Mouse (Mus musculus) CD4-positive, CD25-positive, alpha-beta regulatory T cell, adult 4 months (primary cell): ENCODE results near the gene Ncbp2. TPM values are rescaled to one million over a fixed set of nuclear protein-coding genes. Genes with fewer than 3 reads are reported as not detected.

Experiments used
- ATAC-seq: one replicate; pipeline ENCODE4 v1.8.0; 2017
- polyA plus RNA-seq, 2 experiments: library from polyadenylated mRNA; unstranded; fragments of 100-300 nt; shearing (Covaris generic); gene quantifications; one replicate each; pipeline ENCODE4 v1.2.1; 2017

Gene Ncbp2
- polyA plus RNA-seq, 2 experiments from 2014 or later = 35.0 to 38.4 TPM

GRCm38 (mm10) chr16:32010330-32010729, 62.0 kb downstream of the Ncbp2 start:
- ATAC-seq = no peak

Other genes starting within 250 kb of the Ncbp2 start
- gene Meltf, start 69.7 kb upstream of the Ncbp2 start, polyA plus RNA-seq = not detected
- gene Pigz, start 14.7 kb upstream of the Ncbp2 start, polyA plus RNA-seq = under 1 TPM; 0.65 to 0.67 TPM
- gene 0610012G03Rik, start within 50 bp of the Ncbp2 start, polyA plus RNA-seq = 1 to 10 TPM; 1.3 to 2.6 TPM
- gene Senp5, start 54.8 kb downstream of the Ncbp2 start, polyA plus RNA-seq = 10 to 100 TPM in 1 of 2 experiments, 1 to 10 TPM in 1; 8.3 to 13.3 TPM
- gene Pak2, start 130.8 kb downstream of the Ncbp2 start, polyA plus RNA-seq = 10 to 100 TPM; 65.2 to 77.0 TPM
- gene Pigx, start 151.2 kb downstream of the Ncbp2 start, polyA plus RNA-seq = 100 to 1,000 TPM; 108 to 131 TPM
- gene Cep19, start 151.3 kb downstream of the Ncbp2 start, polyA plus RNA-seq = 10 to 100 TPM; 35.0 to 37.8 TPM
- gene Nrros, start 217.1 kb downstream of the Ncbp2 start, polyA plus RNA-seq = 10 to 100 TPM; 61.7 to 77.0 TPM
- gene Bex6, start 231.3 kb downstream of the Ncbp2 start, polyA plus RNA-seq = not detected